Mouse (Mus musculus) neural tube, embryonic 14.5 days (tissue): ENCODE results near the gene Tmem235. TPM values are rescaled to one million over a fixed set of nuclear protein-coding genes. Genes with fewer than 3 reads are reported as not detected.

Experiments
- ATAC-seq: fragments of 200-750 bp; cut with Nextera tagmentation; 2 replicates; pipeline ENCODE4 v1.8.0; 2017; ENCODE audit warnings: low read depth, mild to moderate bottlenecking, moderate TSS enrichment, moderate library complexity
- H3K27ac ChIP-seq: fragments of 300-500 bp; sonication (generic); 2 replicates; pipeline ENCODE4 v1.5.1; 2014; ENCODE audit warnings: low read depth, mild to moderate bottlenecking, control low read depth, low read length, moderate library complexity, mixed read lengths
- H3K27me3 ChIP-seq: fragments of 300-500 bp; sonication (generic); 2 replicates; pipeline ENCODE4 v1.6.1; 2014; ENCODE audit warnings: low read length; ENCODE audit not compliant: control insufficient read depth, insufficient read depth
- H3K36me3 ChIP-seq: fragments of 300-500 bp; sonication (generic); 2 replicates; pipeline ENCODE4 v1.6.1; 2014; ENCODE audit warnings: low read length, mixed read lengths; ENCODE audit not compliant: control insufficient read depth, insufficient read depth
- H3K4me1 ChIP-seq: fragments of 300-500 bp; sonication (generic); 2 replicates; pipeline ENCODE4 v1.6.1; 2014; ENCODE audit warnings: low read length; ENCODE audit not compliant: control insufficient read depth, insufficient read depth
- H3K4me2 ChIP-seq: fragments of 300-500 bp; sonication (generic); 2 replicates; pipeline ENCODE4 v1.6.1; 2014; ENCODE audit warnings: mild to moderate bottlenecking, low read depth, low read length, control low read depth
- H3K4me3 ChIP-seq: fragments of 300-500 bp; sonication (generic); 2 replicates; pipeline ENCODE4 v1.5.1; 2014; ENCODE audit warnings: low read depth, low read length, control low read depth, mixed read lengths
- H3K9ac ChIP-seq: fragments of 300-500 bp; sonication (generic); replicated peaks from 2 replicates; pipeline ENCODE4 v1.6.1; 2014; ENCODE audit warnings: low read depth, mild to moderate bottlenecking, control low read depth, low read length, mixed read lengths
- H3K9me3 ChIP-seq: fragments of 300-500 bp; sonication (generic); 2 replicates; pipeline ENCODE4 v1.6.1; 2016; ENCODE audit warnings: low read length; ENCODE audit not compliant: control insufficient read depth
- WGBS: fragments of 180-500 bp; shearing (Covaris S2); extraction: QIAGEN DNeasy Blood & Tissue Kit; methylation state at CpG from one replicate; pipeline ENCODE4 v1.1.7; 2014; 5-methylcytosine and 5-hydroxymethylcytosine counted together
- polyA plus RNA-seq: library from polyadenylated mRNA; unstranded; fragments of >200 nt; fragmentation: Nextera tagmentation; extraction: Ambion mirVana; gene quantifications from 2 replicates; pipeline ENCODE4 v1.2.1, GENCODE M21; 2014

Tmem235 gene
- polyA plus RNA-seq, 1 experiment from 2014 or later: 0.15 TPM

GRCm38 (mm10) chr11:117855360-117855759, 5.2 kb upstream of the Tmem235 start:
- no peak overlapping the region for H3K4me3 ChIP-seq
- no peak overlapping the region for H3K4me2 ChIP-seq
- whole genome bisulfite sequencing: 98% methylated on average over 5 of the region's 5 CpGs
- no peaks in the 10 kb centered on the region for H3K27me3 ChIP-seq
- no peak overlapping the region for H3K27ac ChIP-seq
- H3K9me3 ChIP-seq: no peaks in the 10 kb centered on the region
- H3K9ac ChIP-seq: no peak overlapping the region
- no peaks in the 10 kb centered on the region for H3K36me3 ChIP-seq
- no peak for ATAC-seq
- no peaks in the 10 kb centered on the region for H3K4me1 ChIP-seq

- H3K27ac ChIP-seq: no peak overlapping the region
- ATAC-seq: no peak
- H3K4me1 ChIP-seq: no peaks in the 10 kb centered on the region
- H3K36me3 ChIP-seq: no peaks in the 10 kb centered on the region
- H3K9ac ChIP-seq: no peak overlapping the region
- H3K9me3 ChIP-seq: no peaks in the 10 kb centered on the region
- no peaks in the 10 kb centered on the region for H3K27me3 ChIP-seq
- WGBS: 95% methylated on average over 1 of the region's 1 CpGs
- no peak overlapping the region for H3K4me2 ChIP-seq
- H3K4me3 ChIP-seq: no peak overlapping the region
These were observed 4.6 kb upstream of the Tmem235 start for GRCm38 (mm10) chr11:117855975-117856374.

- no peak for ATAC-seq
- Histone ChIP-seq H3K36me3 (no peaks in the 10 kb centered on the region), H3K27me3 (0 out of 2 replicates have a peak, but pooled peaks cover 3% of the 10 kb centered on the region), H3K4me3 (no peak overlapping the region), H3K4me1 (no peaks in the 10 kb centered on the region), H3K4me2 (no peak overlapping the region), H3K27ac (no peak overlapping the region), H3K9me3 (no peaks in the 10 kb centered on the region), H3K9ac (no peak overlapping the region)
- WGBS: 97% methylated on average over 10 of the region's 10 CpGs
These were observed 3.1 kb upstream of the Tmem235 start for GRCm38 (mm10) chr11:117857462-117857861.

- H3K36me3 ChIP-seq: no peaks in the 10 kb centered on the region
- WGBS: 34% methylated on average over 3 of the region's 3 CpGs
- no peak for ATAC-seq
- H3K9ac ChIP-seq: no peak overlapping the region
- no peak overlapping the region for H3K4me3 ChIP-seq
- H3K27ac ChIP-seq: no peak overlapping the region
- H3K4me2 ChIP-seq: no peak overlapping the region
- no peaks in the 10 kb centered on the region for H3K9me3 ChIP-seq
- H3K4me1 ChIP-seq: no peaks in the 10 kb centered on the region
- H3K27me3 ChIP-seq: 0 out of 2 replicates have a peak, but pooled peaks cover 3% of the 10 kb centered on the region
These were observed 2.2 kb upstream of the Tmem235 start for GRCm38 (mm10) chr11:117858392-117858791.

GRCm38 (mm10) chr11:117863174-117863856, 2.8 kb downstream of the Tmem235 start:
- WGBS: 33% methylated on average over 11 of the region's 11 CpGs
- Histone ChIP-seq H3K27me3 (0 out of 2 replicates have a peak, but pooled peaks cover 3% of the 10 kb centered on the region), H3K4me2 (no peak overlapping the region), H3K27ac (no peak overlapping the region), H3K4me1 (peaks cover 8% of the 10 kb centered on the region; the same call in 1 of the 2 replicates), H3K9ac (no peak overlapping the region), H3K36me3 (no peaks in the 10 kb centered on the region), H3K4me3 (no peak overlapping the region), H3K9me3 (no peaks in the 10 kb centered on the region)
- ATAC-seq: no peak

- 57% methylated on average over 2 of the region's 2 CpGs for WGBS
- Histone ChIP-seq H3K4me1 (peaks cover 8% of the 10 kb centered on the region; the same call in 1 of the 2 replicates), H3K4me3 (no peak overlapping the region), H3K9ac (no peak overlapping the region), H3K36me3 (no peaks in the 10 kb centered on the region), H3K27me3 (0 out of 2 replicates have a peak, but pooled peaks cover 3% of the 10 kb centered on the region), H3K9me3 (no peaks in the 10 kb centered on the region), H3K27ac (no peak overlapping the region), H3K4me2 (no peak overlapping the region)
- ATAC-seq: no peak
These were observed 4.3 kb downstream of the Tmem235 start for GRCm38 (mm10) chr11:117864805-117865204.

GRCm38 (mm10) chr11:117865988-117866387, 5.4 kb downstream of the Tmem235 start:
- H3K27ac ChIP-seq: 0 out of 2 replicates have a peak overlapping the region, but pooled peaks have one; percentile 5

GRCm38 (mm10) chr11:117870688-117871365, 10.3 kb downstream of the Tmem235 start:
- Histone ChIP-seq H3K4me2 (no peak overlapping the region), H3K27ac (no peak overlapping the region), H3K9me3 (no peaks in the 10 kb centered on the region), H3K4me1 (peaks cover 9% of the 10 kb centered on the region; the same call in 1 of the 2 replicates), H3K27me3 (no peaks in the 10 kb centered on the region), H3K36me3 (no peaks in the 10 kb centered on the region), H3K9ac (0 out of 2 replicates have a peak overlapping the region, but pooled peaks have one; percentile 34), H3K4me3 (no peak overlapping the region)
- no peak for ATAC-seq
- WGBS: 39% methylated on average over 12 of the region's 12 CpGs

More at GRCm38 (mm10) chr11:117865988-117866387, 5.4 kb downstream of the Tmem235 start:
- Histone ChIP-seq H3K27me3 (0 out of 2 replicates have a peak, but pooled peaks cover 3% of the 10 kb centered on the region), H3K4me1 (peaks cover 8% of the 10 kb centered on the region; the same call in 1 of the 2 replicates), H3K9ac (0 out of 2 replicates have a peak overlapping the region, but pooled peaks have one; percentile 25), H3K4me3 (no peak overlapping the region), H3K36me3 (no peaks in the 10 kb centered on the region), H3K4me2 (no peak overlapping the region), H3K9me3 (no peaks in the 10 kb centered on the region)
- 13% methylated on average over 6 of the region's 6 CpGs for WGBS
- 0 out of 2 replicates have a peak, but pooled peaks have one; percentile 44 for ATAC-seq

- no peak for ATAC-seq
- WGBS: 74% methylated on average over 5 of the region's 5 CpGs
- H3K4me2 ChIP-seq: no peak overlapping the region
- H3K36me3 ChIP-seq: no peaks in the 10 kb centered on the region
- H3K27ac ChIP-seq: no peak overlapping the region
- no peak overlapping the region for H3K4me3 ChIP-seq
- no peak overlapping the region for H3K9ac ChIP-seq
- peaks cover 4% of the 10 kb centered on the region; the same call in 1 of the 2 replicates for H3K4me1 ChIP-seq
- H3K9me3 ChIP-seq: no peaks in the 10 kb centered on the region
- H3K27me3 ChIP-seq: no peaks in the 10 kb centered on the region
These were observed 10.8 kb downstream of the Tmem235 start for GRCm38 (mm10) chr11:117871376-117871775.
